Mouse (Mus musculus) urinary bladder, postnatal 36 days (tissue): ENCODE data around the gene Tle1.

ENCODE experiments used
- DNase-seq, 2 experiments: peaks; one replicate each; pipeline ENCODE4 v3.0.0; 2022; ENCODE audit warnings: low spot score in 2 of 2, mixed read lengths in 1 of 2

The Tle1 gene

GRCm38 (mm10) chr4:72165765-72166164 lies 35.0 kb downstream of the Tle1 start:
- no peak for DNase-seq

GRCm38 (mm10) chr4:72162445-72163218 lies 38.1 kb downstream of the Tle1 start:
- DNase-seq, result no peak

- DNase-seq, result no peak
Observed at GRCm38 (mm10) chr4:72160102-72160511, 40.6 kb downstream of the Tle1 start.

GRCm38 (mm10) chr4:72157931-72158371 lies 42.8 kb downstream of the Tle1 start:
- DNase-seq, result peak in 1 of 2 experiments; percentile 6

GRCm38 (mm10) chr4:72150460-72151131 lies 50.1 kb downstream of the Tle1 start:
- no peak for DNase-seq

- no peak for DNase-seq
Observed at GRCm38 (mm10) chr4:72146003-72146402, 54.7 kb downstream of the Tle1 start.

- peak in 1 of 2 experiments; percentile 14 for DNase-seq
Observed at GRCm38 (mm10) chr4:72144541-72144940, 56.2 kb downstream of the Tle1 start.

GRCm38 (mm10) chr4:72140706-72141105 lies 60.0 kb downstream of the Tle1 start:
- no peak for DNase-seq

- DNase-seq, result peak in 1 of 2 experiments; percentile 16
Observed at GRCm38 (mm10) chr4:72139475-72140120, 61.1 kb downstream of the Tle1 start.

GRCm38 (mm10) chr4:72138264-72139080 lies 62.2 kb downstream of the Tle1 start:
- no peak for DNase-seq

- DNase-seq, result no peak
Observed at GRCm38 (mm10) chr4:72132646-72133045, 68.1 kb downstream of the Tle1 start.

GRCm38 (mm10) chr4:72127596-72127995 lies 73.1 kb downstream of the Tle1 start:
- no peak for DNase-seq

GRCm38 (mm10) chr4:72124790-72125189 lies 75.9 kb downstream of the Tle1 start:
- no peak for DNase-seq

- DNase-seq, result no peak
Observed at GRCm38 (mm10) chr4:72122837-72123236, 77.9 kb downstream of the Tle1 start.

GRCm38 (mm10) chr4:72122343-72122742 lies 78.4 kb downstream of the Tle1 start:
- DNase-seq, result no peak

- no peak for DNase-seq
Observed at GRCm38 (mm10) chr4:72120050-72120449, 80.7 kb downstream of the Tle1 start.

- DNase-seq, result no peak
Observed at GRCm38 (mm10) chr4:72105702-72106101, 95.0 kb downstream of the Tle1 start.

- no peak for DNase-seq
Observed at GRCm38 (mm10) chr4:72104186-72104585, 96.5 kb downstream of the Tle1 start.

- DNase-seq, result no peak
Observed at GRCm38 (mm10) chr4:72087811-72088210, 112.9 kb downstream of the Tle1 start.

- DNase-seq, result no peak
Observed at GRCm38 (mm10) chr4:72069111-72069534, 131.6 kb downstream of the Tle1 start.

GRCm38 (mm10) chr4:72067937-72068336 lies 132.8 kb downstream of the Tle1 start:
- peak in 1 of 2 experiments; percentile 7 for DNase-seq
